Mouse (Mus musculus) E14TG2a.4 (cell line): ENCODE data around the gene Slco6d1.
"Not testable (repeated sequence)": the region's sequence is repeated elsewhere in the genome, so short reads cannot be mapped to it uniquely, and the experiment has no call there.

Experiments used
- H3K27me3 ChIP-seq: 2 replicates; pipeline ENCODE4 v1.6.1; 2014; ENCODE audit warnings: low read length, control low read depth; ENCODE audit not compliant: insufficient read depth
- H3K36me3 ChIP-seq: 2 replicates; pipeline ENCODE4 v1.6.1; 2014; ENCODE audit warnings: low read length, control low read depth; ENCODE audit not compliant: insufficient read depth
- H3K4me1 ChIP-seq: replicated peaks from 2 replicates; pipeline ENCODE4 v1.6.1; 2014; ENCODE audit warnings: low read depth, low read length, control low read depth
- H3K4me3 ChIP-seq: replicated peaks from 2 replicates; pipeline ENCODE4 v1.5.1; 2014; ENCODE audit warnings: mild to moderate bottlenecking, low read length
- H3K9me3 ChIP-seq: 2 replicates; pipeline ENCODE4 v1.6.1; 2014; ENCODE audit warnings: low read length, control low read depth
- CTCF ChIP-seq: conservative IDR thresholded peaks from 2 replicates; pipeline ENCODE4 v1.5.1; 2014; ENCODE audit warnings: low read length
- NANOG ChIP-seq: IDR thresholded peaks from 2 replicates; pipeline ENCODE4 v1.6.1; 2014; ENCODE audit warnings: borderline replicate concordance, low read length, mixed read lengths
- POU5F1 ChIP-seq: IDR thresholded peaks from 2 replicates; pipeline ENCODE4 v1.6.1; 2014; ENCODE audit warnings: low read length, borderline replicate concordance

Gene Slco6d1

GRCm38 (mm10) chr1:98420824-98421223 is at the start of gene Slco6d1:
Slco6d1 (plus strand) TSS chr1:98421124.
- Histone ChIP-seq H3K4me3 (no peak within 1 kb of the TSS), H3K9me3 (no peaks in the 10 kb centered on the region; the same call in 1 of the 2 replicates), H3K36me3 (no peaks in the 10 kb centered on the region), H3K4me1 (no peaks in the 10 kb centered on the region), H3K27me3 (no peaks in the 10 kb centered on the region)
- TF ChIP-seq CTCF = no peak
- no peak for TF ChIP-seq POU5F1
- TF ChIP-seq NANOG = no peak

- TF ChIP-seq CTCF = no peak
- no peak for TF ChIP-seq POU5F1
- no peak for TF ChIP-seq NANOG
- no peaks in the 10 kb centered on the region for H3K27me3 ChIP-seq
- H3K4me3 ChIP-seq = no peak overlapping the region
Measured at GRCm38 (mm10) chr1:98392001-98392400, 28.9 kb upstream of the Slco6d1 start.

GRCm38 (mm10) chr1:98447929-98448328 is 27.0 kb downstream of the Slco6d1 start:
- no peak for TF ChIP-seq NANOG
- TF ChIP-seq POU5F1 = no peak
- no peak for TF ChIP-seq CTCF
- Histone ChIP-seq H3K9me3 (peaks cover 19% of the 10 kb centered on the region), H3K36me3 (no peaks in the 10 kb centered on the region), H3K4me3 (no peak overlapping the region), H3K4me1 (no peaks in the 10 kb centered on the region), H3K27me3 (no peaks in the 10 kb centered on the region)

More at GRCm38 (mm10) chr1:98392001-98392400, 28.9 kb upstream of the Slco6d1 start:
- H3K9me3 ChIP-seq = no peaks in the 10 kb centered on the region
- no peaks in the 10 kb centered on the region for H3K4me1 ChIP-seq
- no peaks in the 10 kb centered on the region for H3K36me3 ChIP-seq

GRCm38 (mm10) chr1:98459224-98459623 is 38.3 kb downstream of the Slco6d1 start:
- H3K4me3 ChIP-seq, H3K36me3 ChIP-seq, H3K27me3 ChIP-seq, H3K4me1 ChIP-seq: not testable (repeated sequence)
- peaks cover 24% of the 10 kb centered on the region for H3K9me3 ChIP-seq

GRCm38 (mm10) chr1:98476381-98476780 is 55.5 kb downstream of the Slco6d1 start:
- not testable (repeated sequence) for H3K4me1 ChIP-seq, H3K4me3 ChIP-seq, H3K36me3 ChIP-seq, H3K27me3 ChIP-seq
- peaks cover 20% of the 10 kb centered on the region for H3K9me3 ChIP-seq

GRCm38 (mm10) chr1:98479243-98479642 is 58.3 kb downstream of the Slco6d1 start:
- Histone ChIP-seq H3K4me1 (no peaks in the 10 kb centered on the region), H3K9me3 (peaks cover 5% of the 10 kb centered on the region; the same call in 1 of the 2 replicates), H3K36me3 (no peaks in the 10 kb centered on the region), H3K4me3 (no peak overlapping the region), H3K27me3 (no peaks in the 10 kb centered on the region)
- no peak for TF ChIP-seq POU5F1
- no peak for TF ChIP-seq NANOG
- no peak for TF ChIP-seq CTCF

- Histone ChIP-seq H3K4me1 (no peaks in the 10 kb centered on the region), H3K4me3 (no peak overlapping the region), H3K36me3 (no peaks in the 10 kb centered on the region), H3K27me3 (no peaks in the 10 kb centered on the region), H3K9me3 (no peaks in the 10 kb centered on the region)
- TF ChIP-seq NANOG (no peak), CTCF (no peak), POU5F1 (no peak)
Measured at GRCm38 (mm10) chr1:98505982-98506381, 85.1 kb downstream of the Slco6d1 start.

GRCm38 (mm10) chr1:98522977-98523376 is 102.1 kb downstream of the Slco6d1 start:
- Histone ChIP-seq H3K4me3 (no peak overlapping the region), H3K9me3 (0 out of 2 replicates have a peak, but pooled peaks cover 5% of the 10 kb centered on the region), H3K4me1 (no peaks in the 10 kb centered on the region), H3K36me3 (no peaks in the 10 kb centered on the region), H3K27me3 (no peaks in the 10 kb centered on the region)
- no peak for TF ChIP-seq NANOG
- TF ChIP-seq CTCF = no peak
- no peak for TF ChIP-seq POU5F1

- Histone ChIP-seq H3K4me3 (no peak overlapping the region), H3K27me3 (no peaks in the 10 kb centered on the region), H3K36me3 (no peaks in the 10 kb centered on the region), H3K9me3 (0 out of 2 replicates have a peak, but pooled peaks cover 4% of the 10 kb centered on the region), H3K4me1 (no peaks in the 10 kb centered on the region)
- TF ChIP-seq CTCF = no peak
- no peak for TF ChIP-seq NANOG
- TF ChIP-seq POU5F1 = no peak
Measured at GRCm38 (mm10) chr1:98523537-98523936, 102.6 kb downstream of the Slco6d1 start.

- not testable (repeated sequence) for H3K36me3 ChIP-seq, H3K4me3 ChIP-seq, H3K4me1 ChIP-seq, H3K27me3 ChIP-seq, H3K9me3 ChIP-seq
Measured at GRCm38 (mm10) chr1:98528368-98528767, 107.4 kb downstream of the Slco6d1 start.
